Mouse (Mus musculus) thymus, postnatal 36 days (tissue): ENCODE measurements around the gene Zfp933.
"Not testable (repeated sequence)": the region's sequence is repeated elsewhere in the genome, so short reads cannot be mapped to it uniquely, and the experiment has no call there.

Experiments
- DNase-seq, 2 experiments: peaks; one replicate each; pipeline ENCODE4 v3.0.0; 2022; ENCODE audit warnings: mixed read lengths in 2 of 2

Zfp933 gene

GRCm38 (mm10) chr4:147850776-147851175 lies 2.6 kb upstream of the Zfp933 start:
- no peak for DNase-seq

DNA sequence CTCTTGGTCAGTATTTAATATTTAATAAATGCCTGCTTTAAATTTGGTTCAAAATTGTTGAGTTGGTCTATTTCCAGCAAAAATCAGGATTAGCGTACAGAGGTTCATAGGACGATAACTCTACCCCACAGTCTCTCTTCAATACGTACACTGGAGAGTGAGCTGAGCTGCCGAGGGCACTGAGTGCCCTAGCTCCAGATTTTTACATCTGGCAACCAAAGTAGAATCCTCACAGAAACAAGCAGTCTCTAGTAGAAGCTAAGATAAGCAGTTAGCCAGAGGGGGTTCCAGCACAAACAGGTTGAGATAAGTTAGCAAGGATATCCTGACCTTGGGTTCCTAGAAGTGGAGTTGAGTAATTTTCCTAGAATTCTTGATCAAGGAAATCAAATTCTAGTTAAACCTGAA lies 422 bp upstream of the Zfp933 start:
- no peak for DNase-seq

DNA sequence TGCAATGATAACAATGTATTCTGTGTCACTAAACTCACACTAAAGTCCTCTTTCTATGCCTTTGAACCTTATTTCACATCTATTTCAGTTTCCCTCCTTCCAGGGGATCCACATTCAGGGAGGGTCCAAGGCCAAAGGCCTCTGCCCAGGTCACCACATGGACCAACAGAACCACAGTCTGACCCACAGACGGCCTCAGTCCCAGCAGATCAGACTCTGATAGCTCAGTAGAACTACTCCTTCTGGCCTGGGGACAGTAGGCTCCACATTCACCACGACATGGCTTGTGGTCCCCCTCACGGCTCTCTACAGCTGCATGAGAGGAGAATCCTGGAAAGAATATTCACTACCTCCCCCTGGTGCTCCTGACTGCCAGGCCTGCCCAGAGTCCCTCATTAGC lies 5.3 kb downstream of the Zfp933 start:
- no peak for DNase-seq

DNA sequence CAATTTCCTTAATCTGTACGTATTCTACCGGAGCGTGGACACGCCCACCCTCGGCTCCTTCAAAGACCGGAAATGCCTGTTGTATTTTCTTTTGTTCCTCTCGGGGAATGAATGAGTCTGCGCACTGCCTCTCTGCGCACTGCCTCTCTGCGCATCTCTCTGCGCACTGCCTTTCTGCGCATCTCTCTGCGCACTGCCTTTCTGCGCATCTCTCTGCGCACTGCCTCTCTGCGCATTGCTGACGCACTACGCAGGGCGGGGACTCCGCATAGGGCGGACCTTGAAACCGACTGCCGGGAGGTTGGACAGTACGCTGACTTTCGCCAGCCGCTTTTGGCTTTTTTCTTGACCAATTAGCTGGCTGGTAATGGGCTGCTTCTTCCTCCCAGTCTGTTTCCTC lies 8.9 kb downstream of the Zfp933 start:
- peak in 1 of 2 experiments; percentile 26 for DNase-seq

GRCm38 (mm10) chr4:147824389-147824788 lies 23.8 kb downstream of the Zfp933 start:
- DNase-seq, result no peak

DNA sequence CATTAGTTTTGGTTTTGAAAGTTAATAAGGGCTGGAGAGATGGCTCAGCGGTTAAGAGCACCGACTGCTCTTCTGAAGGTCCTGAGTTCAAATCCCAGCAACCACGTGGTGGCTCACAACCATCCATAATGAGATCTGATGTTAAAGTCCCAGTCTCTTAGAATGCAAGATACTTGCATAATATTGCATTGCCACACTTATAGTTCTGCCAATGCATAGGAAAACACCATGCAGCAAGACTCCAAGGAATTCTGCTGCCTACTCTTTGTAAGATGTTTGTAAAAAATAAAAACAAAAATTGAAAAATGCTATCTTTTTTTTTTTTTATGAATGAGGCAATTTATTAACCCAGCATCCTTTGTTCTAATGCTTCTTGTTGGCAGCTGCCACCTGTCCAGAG lies 26.8 kb downstream of the Zfp933 start:
- DNase-seq, result not testable (repeated sequence)

GRCm38 (mm10) chr4:147819659-147820058 lies 28.5 kb downstream of the Zfp933 start:
- DNase-seq, result not testable (repeated sequence)

DNA sequence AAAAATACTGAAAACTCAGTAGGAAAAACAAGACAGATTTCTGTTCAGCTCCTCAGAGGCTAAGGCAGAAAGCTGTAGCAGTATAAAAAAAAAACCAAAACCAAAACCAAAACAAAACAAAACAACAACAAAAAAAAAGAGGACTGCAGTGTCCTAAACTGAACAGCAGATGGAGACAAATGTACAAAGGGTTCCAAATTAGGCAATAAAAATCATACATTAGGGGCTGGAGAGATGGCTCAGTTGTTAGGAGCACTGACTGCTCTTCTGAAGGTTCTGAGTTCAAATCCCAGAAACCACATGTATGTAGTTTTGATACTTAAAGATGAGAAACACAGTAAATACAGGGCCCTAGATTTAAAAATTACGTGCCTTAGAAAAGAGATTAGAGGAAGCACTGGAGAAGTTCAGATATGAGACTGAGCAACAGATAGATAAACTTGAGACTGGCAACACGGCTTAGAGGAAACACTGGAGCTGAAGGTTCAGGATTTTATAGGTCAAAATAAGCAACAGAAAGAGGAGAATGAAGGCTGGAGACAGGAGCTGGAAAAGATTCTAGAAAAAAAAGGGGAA lies 33.5 kb downstream of the Zfp933 start:
- DNase-seq, result no peak

DNA sequence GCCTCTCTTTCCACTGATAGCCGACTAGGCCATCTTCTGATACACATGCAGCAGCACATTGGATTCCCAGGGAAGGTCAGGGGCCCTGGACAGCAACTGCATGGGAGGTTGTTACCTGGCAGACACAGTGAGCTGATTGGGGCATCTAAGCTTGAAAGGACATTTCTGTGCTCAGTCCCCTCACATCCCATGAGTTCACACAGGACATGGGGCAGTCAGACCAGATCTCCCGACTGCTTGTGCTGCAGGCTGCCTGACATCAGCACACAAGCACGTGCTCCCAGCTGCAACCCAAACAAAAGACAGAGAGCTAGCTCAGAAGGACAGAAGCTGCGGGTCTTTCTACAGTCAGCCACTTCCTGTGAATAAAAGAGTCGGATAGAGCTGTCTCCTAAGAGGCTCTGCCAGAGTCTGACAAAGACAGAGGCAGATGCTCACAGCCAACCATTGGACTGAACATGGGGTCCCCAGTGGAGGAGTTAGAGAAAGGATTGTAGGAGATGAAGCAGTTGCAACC lies 34.9 kb downstream of the Zfp933 start:
- DNase-seq, result peak in 1 of 2 experiments; percentile 18

GRCm38 (mm10) chr4:147809966-147810304 lies 38.2 kb downstream of the Zfp933 start:
- DNase-seq, result not testable (repeated sequence)

DNA sequence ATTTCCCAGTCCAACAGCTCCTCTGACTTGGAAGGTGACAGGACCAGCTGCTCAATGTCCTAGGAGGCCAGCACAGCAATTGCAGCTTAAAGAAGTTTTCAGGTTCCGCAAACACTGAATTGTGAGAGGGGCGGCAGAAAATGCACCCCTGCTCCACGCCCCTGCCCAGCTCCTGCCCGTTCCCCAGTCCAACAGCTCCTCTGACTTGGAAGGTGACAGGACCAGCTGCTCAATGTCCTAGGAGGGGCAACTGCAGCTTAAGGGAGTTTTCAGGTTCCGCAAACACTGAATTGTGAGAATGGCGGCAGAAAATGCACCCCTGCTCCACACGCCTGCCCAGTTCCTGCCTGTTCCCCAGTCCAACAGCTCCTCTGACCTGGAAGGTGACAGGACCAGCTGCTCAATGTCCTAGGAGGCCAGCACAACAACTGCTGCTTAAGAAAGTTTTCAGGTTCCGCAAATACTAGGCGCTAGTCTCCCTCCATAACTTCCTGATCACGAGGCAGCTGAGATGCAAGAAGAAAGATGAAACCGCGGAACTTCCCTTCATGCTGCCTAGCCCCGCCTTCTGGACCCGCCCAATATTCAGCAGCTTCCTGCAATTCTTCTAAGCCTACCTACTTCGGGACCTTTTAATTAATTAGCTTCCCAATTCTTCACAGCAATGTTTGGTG lies 38.7 kb downstream of the Zfp933 start, which contains the start of gene Zfp984:
TSS of gene Zfp984 (minus strand) at position 497 of the 674 bp plus-strand sequence.
- peak; percentile 61 to 69 for DNase-seq

DNA sequence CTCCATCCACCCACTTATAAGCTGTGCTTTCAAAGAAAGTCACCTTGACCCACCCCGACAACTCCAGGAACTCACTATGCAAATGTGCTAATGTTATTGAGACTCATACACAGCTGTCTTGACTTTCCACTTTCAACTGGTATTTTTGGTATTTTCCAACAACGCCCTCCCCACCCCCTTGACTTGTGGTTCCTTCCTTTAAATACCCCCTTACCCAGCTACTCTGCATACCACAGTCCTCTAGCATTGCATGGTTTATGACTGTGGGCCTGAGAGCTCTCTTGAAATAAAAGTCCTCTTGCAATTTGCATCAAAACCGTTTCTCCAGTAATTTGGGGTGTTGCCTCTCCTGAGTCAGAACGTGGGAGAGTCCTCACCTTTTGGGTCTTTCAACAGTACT lies 39.7 kb downstream of the Zfp933 start:
- not testable (repeated sequence) for DNase-seq

GRCm38 (mm10) chr4:147795308-147795707 lies 52.9 kb downstream of the Zfp933 start:
- not testable (repeated sequence) for DNase-seq

GRCm38 (mm10) chr4:147794026-147794665 lies 54.0 kb downstream of the Zfp933 start:
- DNase-seq, result not testable (repeated sequence)

GRCm38 (mm10) chr4:147793390-147793916 lies 54.7 kb downstream of the Zfp933 start:
- not testable (repeated sequence) for DNase-seq

DNA sequence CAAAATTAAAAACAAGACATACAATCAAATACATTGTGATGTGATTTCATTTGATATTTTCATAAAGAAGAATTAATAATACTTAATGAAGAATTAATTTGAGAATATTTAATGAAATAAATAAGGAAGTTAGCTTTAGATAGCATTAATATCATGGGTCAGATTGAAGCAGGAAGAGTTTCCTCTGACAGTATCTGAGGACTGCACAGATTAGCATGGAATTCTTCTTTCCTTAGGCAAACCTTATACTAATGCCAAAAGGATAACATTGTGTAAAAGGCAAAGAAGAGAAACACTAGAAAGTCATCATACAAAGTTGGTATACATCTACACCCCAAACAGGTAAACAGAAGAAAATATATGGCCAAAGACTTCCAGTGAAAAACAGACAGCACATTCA lies 56.4 kb downstream of the Zfp933 start:
- not testable (repeated sequence) for DNase-seq
